Mouse (Mus musculus) midbrain, embryonic 13.5 days (tissue): ENCODE results near the gene Plcl1. TPM values are rescaled to one million over a fixed set of nuclear protein-coding genes. Genes with fewer than 3 reads are reported as not detected.

Experiments
- ATAC-seq: fragments of 200-750 bp; cut with Nextera tagmentation; 2 replicates; pipeline ENCODE4 v1.8.0; 2017; ENCODE audit warnings: mild to moderate bottlenecking, moderate TSS enrichment, moderate library complexity
- H3K27ac ChIP-seq: fragments of 300-500 bp; sonication (generic); 2 replicates; pipeline ENCODE4 v1.5.1; 2015; ENCODE audit warnings: inconsistent platforms, mild to moderate bottlenecking, moderate library complexity
- H3K27me3 ChIP-seq: fragments of 300-500 bp; sonication (generic); 2 replicates; pipeline ENCODE4 v1.6.1; 2015; ENCODE audit warnings: mild to moderate bottlenecking, inconsistent platforms
- H3K36me3 ChIP-seq: fragments of 300-500 bp; sonication (generic); 2 replicates; pipeline ENCODE4 v1.6.1; 2015; ENCODE audit warnings: mild to moderate bottlenecking, inconsistent platforms
- H3K4me1 ChIP-seq: fragments of 300-500 bp; sonication (generic); replicated peaks from 2 replicates; pipeline ENCODE4 v1.6.1; 2015; ENCODE audit warnings: inconsistent platforms
- H3K4me2 ChIP-seq: fragments of 300-500 bp; sonication (generic); replicated peaks from 2 replicates; pipeline ENCODE4 v1.6.1; 2015; ENCODE audit warnings: moderate library complexity, mild to moderate bottlenecking, inconsistent platforms
- H3K4me3 ChIP-seq: fragments of 300-500 bp; sonication (generic); replicated peaks from 2 replicates; pipeline ENCODE4 v1.5.1; 2015; ENCODE audit warnings: mild to moderate bottlenecking, inconsistent platforms
- H3K9ac ChIP-seq: fragments of 300-500 bp; sonication (generic); replicated peaks from 2 replicates; pipeline ENCODE4 v1.6.1; 2015; ENCODE audit warnings: mild to moderate bottlenecking, inconsistent platforms
- H3K9me3 ChIP-seq: fragments of 300-500 bp; sonication (generic); 2 replicates; pipeline ENCODE4 v1.6.1; 2016; ENCODE audit warnings: mild to moderate bottlenecking, inconsistent platforms
- WGBS: fragments of 180-500 bp; shearing (Covaris S2); methylation state at CpG from one replicate; pipeline ENCODE4 v1.1.7; 2015; 5-methylcytosine and 5-hydroxymethylcytosine counted together
- polyA plus RNA-seq: library from polyadenylated mRNA; unstranded; fragments of >200 nt; fragmentation: Nextera tagmentation; extraction: Ambion mirVana; gene quantifications from 2 replicates; pipeline ENCODE4 v1.2.1, GENCODE M21; 2015

Gene Plcl1
- polyA plus RNA-seq, 1 experiment from 2014 or later: 3.7 TPM

GRCm38 (mm10) chr1:55732951-55733350, 327.2 kb downstream of the Plcl1 start:
- H3K4me1 ChIP-seq: no peaks in the 10 kb centered on the region
- no peak overlapping the region for H3K27ac ChIP-seq
- H3K27me3 ChIP-seq: no peaks in the 10 kb centered on the region
- no peak overlapping the region for H3K4me3 ChIP-seq
- H3K9me3 ChIP-seq: no peaks in the 10 kb centered on the region
- no peak for ATAC-seq
- WGBS: 84% methylated on average over 3 of the region's 3 CpGs
- no peak overlapping the region for H3K4me2 ChIP-seq
- no peak overlapping the region for H3K9ac ChIP-seq
- 0 out of 2 replicates have a peak, but pooled peaks cover 4% of the 10 kb centered on the region for H3K36me3 ChIP-seq

GRCm38 (mm10) chr1:55736054-55736740, 330.5 kb downstream of the Plcl1 start:
- Histone ChIP-seq H3K27ac (no peak overlapping the region), H3K9me3 (no peaks in the 10 kb centered on the region), H3K4me2 (no peak overlapping the region), H3K36me3 (no peaks in the 10 kb centered on the region), H3K9ac (no peak overlapping the region), H3K4me3 (no peak overlapping the region), H3K27me3 (peaks cover 5% of the 10 kb centered on the region; the same call in 1 of the 2 replicates), H3K4me1 (no peaks in the 10 kb centered on the region)
- ATAC-seq: peak; percentile 90
- WGBS: 86% methylated on average over 14 of the region's 14 CpGs

GRCm38 (mm10) chr1:55736762-55737288, 331.1 kb downstream of the Plcl1 start:
- Histone ChIP-seq H3K27me3 (peaks cover 5% of the 10 kb centered on the region; the same call in 1 of the 2 replicates), H3K27ac (no peak overlapping the region), H3K9ac (no peak overlapping the region), H3K4me2 (no peak overlapping the region), H3K9me3 (no peaks in the 10 kb centered on the region), H3K4me3 (no peak overlapping the region), H3K36me3 (no peaks in the 10 kb centered on the region), H3K4me1 (no peaks in the 10 kb centered on the region)
- WGBS: 66% methylated on average over 5 of the region's 5 CpGs
- ATAC-seq: no peak

GRCm38 (mm10) chr1:55738746-55739365, 333.1 kb downstream of the Plcl1 start:
- no peak overlapping the region for H3K27ac ChIP-seq
- H3K27me3 ChIP-seq: peaks cover 5% of the 10 kb centered on the region; the same call in 1 of the 2 replicates
- H3K9me3 ChIP-seq: no peaks in the 10 kb centered on the region
- H3K4me1 ChIP-seq: no peaks in the 10 kb centered on the region
- no peak for ATAC-seq
- no peak overlapping the region for H3K4me2 ChIP-seq
- 63% methylated on average over 12 of the region's 12 CpGs for WGBS
- no peak overlapping the region for H3K4me3 ChIP-seq
- no peaks in the 10 kb centered on the region for H3K36me3 ChIP-seq
- H3K9ac ChIP-seq: no peak overlapping the region

GRCm38 (mm10) chr1:55741885-55742284, 336.2 kb downstream of the Plcl1 start:
- Histone ChIP-seq H3K4me2 (no peak overlapping the region), H3K4me1 (no peaks in the 10 kb centered on the region), H3K27ac (no peak overlapping the region), H3K9me3 (no peaks in the 10 kb centered on the region), H3K36me3 (no peaks in the 10 kb centered on the region), H3K4me3 (no peak overlapping the region), H3K27me3 (peaks cover 5% of the 10 kb centered on the region; the same call in 1 of the 2 replicates), H3K9ac (no peak overlapping the region)
- 92% methylated on average over 3 of the region's 3 CpGs for WGBS
- no peak for ATAC-seq

GRCm38 (mm10) chr1:55748516-55748915, 342.8 kb downstream of the Plcl1 start:
- H3K27ac ChIP-seq: no peak overlapping the region
- H3K4me1 ChIP-seq: peaks cover 6% of the 10 kb centered on the region; the same call in 1 of the 2 replicates
- no peak overlapping the region for H3K4me2 ChIP-seq
- no peak overlapping the region for H3K9ac ChIP-seq
- H3K4me3 ChIP-seq: no peak overlapping the region
- H3K9me3 ChIP-seq: no peaks in the 10 kb centered on the region
- no peaks in the 10 kb centered on the region for H3K36me3 ChIP-seq
- no peaks in the 10 kb centered on the region for H3K27me3 ChIP-seq
- no peak for ATAC-seq
- WGBS: 68% methylated on average over 5 of the region's 5 CpGs

GRCm38 (mm10) chr1:55749770-55750169, 344.0 kb downstream of the Plcl1 start:
- Histone ChIP-seq H3K27ac (no peak overlapping the region), H3K27me3 (no peaks in the 10 kb centered on the region), H3K36me3 (no peaks in the 10 kb centered on the region), H3K9me3 (no peaks in the 10 kb centered on the region), H3K4me1 (peaks cover 6% of the 10 kb centered on the region; the same call in 1 of the 2 replicates), H3K9ac (no peak overlapping the region), H3K4me2 (no peak overlapping the region), H3K4me3 (no peak overlapping the region)
- WGBS: 81% methylated on average over 7 of the region's 7 CpGs
- no peak for ATAC-seq

GRCm38 (mm10) chr1:55755742-55756141, 350.0 kb downstream of the Plcl1 start:
- Histone ChIP-seq H3K27me3 (no peaks in the 10 kb centered on the region), H3K27ac (no peak overlapping the region), H3K9me3 (no peaks in the 10 kb centered on the region), H3K36me3 (no peaks in the 10 kb centered on the region), H3K4me1 (no peaks in the 10 kb centered on the region), H3K4me3 (no peak overlapping the region), H3K9ac (no peak overlapping the region), H3K4me2 (no peak overlapping the region)
- 56% methylated on average over 10 of the region's 10 CpGs for WGBS
- ATAC-seq: no peak

GRCm38 (mm10) chr1:55762284-55762683, 356.6 kb downstream of the Plcl1 start:
- ATAC-seq: no peak
- H3K4me3 ChIP-seq: no peak overlapping the region
- H3K9ac ChIP-seq: no peak overlapping the region
- no peaks in the 10 kb centered on the region for H3K27me3 ChIP-seq
- WGBS: 60% methylated on average over 5 of the region's 5 CpGs
- peaks cover 12% of the 10 kb centered on the region for H3K4me1 ChIP-seq
- no peaks in the 10 kb centered on the region for H3K36me3 ChIP-seq
- no peak overlapping the region for H3K4me2 ChIP-seq
- no peaks in the 10 kb centered on the region for H3K9me3 ChIP-seq
- H3K27ac ChIP-seq: no peak overlapping the region

GRCm38 (mm10) chr1:55763171-55763570, 357.4 kb downstream of the Plcl1 start:
- no peaks in the 10 kb centered on the region for H3K9me3 ChIP-seq
- no peak overlapping the region for H3K4me3 ChIP-seq
- no peak for ATAC-seq
- WGBS: 80% methylated on average over 2 of the region's 2 CpGs
- no peak overlapping the region for H3K4me2 ChIP-seq
- no peaks in the 10 kb centered on the region for H3K27me3 ChIP-seq
- H3K4me1 ChIP-seq: peaks cover 12% of the 10 kb centered on the region
- H3K9ac ChIP-seq: no peak overlapping the region
- no peak overlapping the region for H3K27ac ChIP-seq
- H3K36me3 ChIP-seq: no peaks in the 10 kb centered on the region

GRCm38 (mm10) chr1:55766743-55767142, 361.0 kb downstream of the Plcl1 start:
- no peak overlapping the region for H3K9ac ChIP-seq
- H3K9me3 ChIP-seq: no peaks in the 10 kb centered on the region
- WGBS: 66% methylated on average over 1 of the region's 1 CpGs
- peaks cover 6% of the 10 kb centered on the region; the same call in 1 of the 2 replicates for H3K4me1 ChIP-seq
- no peak overlapping the region for H3K4me3 ChIP-seq
- no peak overlapping the region for H3K4me2 ChIP-seq
- no peak overlapping the region for H3K27ac ChIP-seq
- H3K27me3 ChIP-seq: no peaks in the 10 kb centered on the region
- no peak for ATAC-seq
- no peaks in the 10 kb centered on the region for H3K36me3 ChIP-seq

GRCm38 (mm10) chr1:55770072-55770785, 364.5 kb downstream of the Plcl1 start:
- ATAC-seq: no peak
- no peaks in the 10 kb centered on the region for H3K27me3 ChIP-seq
- no peaks in the 10 kb centered on the region for H3K9me3 ChIP-seq
- no peaks in the 10 kb centered on the region for H3K4me1 ChIP-seq
- H3K4me3 ChIP-seq: no peak overlapping the region
- no peak overlapping the region for H3K9ac ChIP-seq
- no peak overlapping the region for H3K4me2 ChIP-seq
- H3K36me3 ChIP-seq: no peaks in the 10 kb centered on the region
- H3K27ac ChIP-seq: no peak overlapping the region
